Mouse (Mus musculus) kidney, adult 2 months (tissue): Measurements from ENCODE around the gene Zfp985. TPM values are rescaled to one million over a fixed set of nuclear protein-coding genes. Genes with fewer than 3 reads are reported as not detected.
"Not testable (repeated sequence)": the region's sequence is repeated elsewhere in the genome, so short reads cannot be mapped to it uniquely, and the experiment has no call there.

ENCODE experiments used
- DNase-seq: peaks from one replicate; pipeline ENCODE4 v3.0.0; 2021
- H3K27ac ChIP-seq: fragments of 200-500 bp; 2 replicates; pipeline ENCODE4 v1.5.1; 2012; ENCODE audit warnings: low read depth, low read length, control low read depth, inconsistent platforms; ENCODE audit not compliant: insufficient read depth
- H3K27me3 ChIP-seq: fragments of 200-500 bp; replicated peaks from 2 replicates; pipeline ENCODE4 v1.6.1; 2012; ENCODE audit warnings: mild to moderate bottlenecking, moderate library complexity, low read length, inconsistent platforms; ENCODE audit not compliant: control insufficient read depth, insufficient read depth
- H3K36me3 ChIP-seq: fragments of 200-500 bp; 2 replicates; pipeline ENCODE4 v1.6.1; 2012; ENCODE audit warnings: mild to moderate bottlenecking, moderate library complexity, low read length, inconsistent platforms; ENCODE audit not compliant: control insufficient read depth, insufficient read depth
- H3K4me1 ChIP-seq: fragments of 200-500 bp; 2 replicates; pipeline ENCODE4 v1.6.1; 2011; ENCODE audit warnings: low read length; ENCODE audit not compliant: control insufficient read depth, insufficient read depth
- H3K4me3 ChIP-seq: fragments of 200-500 bp; 2 replicates; pipeline ENCODE4 v1.5.1; 2011; ENCODE audit warnings: mild to moderate bottlenecking, low read depth, low read length, control low read depth; ENCODE audit not compliant: insufficient read depth
- CTCF ChIP-seq: fragments of 200-500 bp; conservative IDR thresholded peaks from 2 replicates; pipeline ENCODE4 v1.5.1; 2011; ENCODE audit warnings: low read depth, mild to moderate bottlenecking, control low read depth, low read length, moderate library complexity, mixed read lengths; ENCODE audit not compliant: insufficient read depth, insufficient read length
- POLR2A ChIP-seq: fragments of 200-500 bp; IDR thresholded peaks from one replicate; pipeline ENCODE4 v1.6.1; 2011; ENCODE audit warnings: low read depth, low read length, control low read depth
- WGBS: fragments of 180-500 bp; shearing (Covaris S2); methylation state at CpG from one replicate; pipeline ENCODE4 v1.1.7; 2018; 5-methylcytosine and 5-hydroxymethylcytosine counted together
- polyA plus RNA-seq: library from polyadenylated mRNA; depleted of rRNA; stranded (reverse); fragments of >200 nt; gene quantifications from 2 replicates; pipeline ENCODE4 v1.2.3, GENCODE M21; 2012

The Zfp985 gene
- polyA plus RNA-seq, 1 experiment: not detected

GRCm38 (mm10) chr4:147586511-147587473 lies 33.7 kb downstream of the Zfp985 start:
- TF ChIP-seq POLR2A (no peak), CTCF (no peak)
- DNase-seq: no peak
- H3K4me3 ChIP-seq: no peak overlapping the region
- no peak overlapping the region for H3K27ac ChIP-seq
- no peaks in the 10 kb centered on the region for H3K4me1 ChIP-seq
- no peaks in the 10 kb centered on the region for H3K36me3 ChIP-seq
- H3K27me3 ChIP-seq: no peaks in the 10 kb centered on the region
- WGBS: 53% methylated on average over 1 of the region's 1 CpGs

GRCm38 (mm10) chr4:147594630-147595029 lies 41.6 kb downstream of the Zfp985 start:
- H3K4me1 ChIP-seq, DNase-seq, H3K27ac ChIP-seq, H3K4me3 ChIP-seq, H3K27me3 ChIP-seq, H3K36me3 ChIP-seq: not testable (repeated sequence)
- 77% methylated on average over 3 of the region's 3 CpGs for WGBS

- Histone ChIP-seq H3K4me3 (no peak overlapping the region), H3K27me3 (no peaks in the 10 kb centered on the region), H3K36me3 (no peaks in the 10 kb centered on the region), H3K4me1 (no peaks in the 10 kb centered on the region), H3K27ac (no peak overlapping the region)
- TF ChIP-seq CTCF (no peak), POLR2A (no peak)
- WGBS: 69% methylated on average over 1 of the region's 1 CpGs
- no peak for DNase-seq
Measured at GRCm38 (mm10) chr4:147597685-147598084, 44.6 kb downstream of the Zfp985 start.

- WGBS: 55% methylated on average over 2 of the region's 2 CpGs
Measured at GRCm38 (mm10) chr4:147598831-147599230, 45.8 kb downstream of the Zfp985 start.

GRCm38 (mm10) chr4:147601881-147602280 lies 48.8 kb downstream of the Zfp985 start:
- TF ChIP-seq CTCF: no peak
- TF ChIP-seq POLR2A: no peak
- WGBS: 31% methylated on average over 1 of the region's 1 CpGs
- Histone ChIP-seq H3K4me3 (no peak overlapping the region), H3K27me3 (no peaks in the 10 kb centered on the region), H3K27ac (no peak overlapping the region), H3K36me3 (no peaks in the 10 kb centered on the region), H3K4me1 (no peaks in the 10 kb centered on the region)
- no peak for DNase-seq

More at GRCm38 (mm10) chr4:147598831-147599230, 45.8 kb downstream of the Zfp985 start:
- H3K4me1 ChIP-seq: no peaks in the 10 kb centered on the region
- no peak for TF ChIP-seq CTCF
- no peak for TF ChIP-seq POLR2A
- DNase-seq: no peak
- no peaks in the 10 kb centered on the region for H3K27me3 ChIP-seq
- no peak overlapping the region for H3K27ac ChIP-seq
- H3K4me3 ChIP-seq: no peak overlapping the region
- H3K36me3 ChIP-seq: no peaks in the 10 kb centered on the region

GRCm38 (mm10) chr4:147603806-147604205 lies 50.7 kb downstream of the Zfp985 start:
- H3K27me3 ChIP-seq: no peaks in the 10 kb centered on the region
- no peak overlapping the region for H3K4me3 ChIP-seq
- no peak for DNase-seq
- no peaks in the 10 kb centered on the region for H3K36me3 ChIP-seq
- no peak for TF ChIP-seq CTCF
- no peak for TF ChIP-seq POLR2A
- no peak overlapping the region for H3K27ac ChIP-seq
- no peaks in the 10 kb centered on the region for H3K4me1 ChIP-seq
- 79% methylated on average over 4 of the region's 4 CpGs for WGBS

GRCm38 (mm10) chr4:147605521-147605920 lies 52.4 kb downstream of the Zfp985 start:
- DNase-seq: no peak
- H3K4me1 ChIP-seq: no peaks in the 10 kb centered on the region
- H3K4me3 ChIP-seq: no peak overlapping the region
- 82% methylated on average over 4 of the region's 4 CpGs for WGBS
- H3K27me3 ChIP-seq: no peaks in the 10 kb centered on the region
- TF ChIP-seq POLR2A (no peak), CTCF (no peak)
- no peaks in the 10 kb centered on the region for H3K36me3 ChIP-seq
- H3K27ac ChIP-seq: no peak overlapping the region

- 86% methylated on average over 6 of the region's 6 CpGs for WGBS
- not testable (repeated sequence) for H3K36me3 ChIP-seq, H3K27ac ChIP-seq, DNase-seq, H3K27me3 ChIP-seq, H3K4me3 ChIP-seq, H3K4me1 ChIP-seq
Measured at GRCm38 (mm10) chr4:147606511-147606910, 53.4 kb downstream of the Zfp985 start.

- H3K27me3 ChIP-seq, H3K4me3 ChIP-seq, DNase-seq, H3K36me3 ChIP-seq, H3K4me1 ChIP-seq, H3K27ac ChIP-seq: not testable (repeated sequence)
- no CpG with 5 or more reads among the region's 2 CpGs for WGBS
Measured at GRCm38 (mm10) chr4:147633818-147634262, 80.8 kb downstream of the Zfp985 start.
